Mouse (Mus musculus) C2C12 (cell line): ENCODE data around the gene Vps35l. TPM values are rescaled to one million over a fixed set of nuclear protein-coding genes. Genes with fewer than 3 reads are reported as not detected.

Experiments
- H3K27me3 ChIP-seq: one replicate; pipeline ENCODE4 v1.6.1; 2011; ENCODE audit not compliant: control insufficient read depth, insufficient read depth, insufficient read length
- H3K36me3 ChIP-seq: one replicate; pipeline ENCODE4 v1.6.1; 2011; ENCODE audit not compliant: control insufficient read depth, insufficient read depth
- H3K4me3 ChIP-seq: one replicate; pipeline ENCODE4 v1.5.1; 2011; ENCODE audit warnings: mild to moderate bottlenecking, control low read depth; ENCODE audit not compliant: poor library complexity, insufficient read depth, severe bottlenecking
- H3K79me2 ChIP-seq: one replicate; pipeline ENCODE4 v1.6.1; 2011; ENCODE audit not compliant: control insufficient read depth, insufficient read depth
- H3K79me3 ChIP-seq: one replicate; pipeline ENCODE4 v1.6.1; 2011; ENCODE audit warnings: low read depth, control low read depth
- H3ac ChIP-seq: one replicate; pipeline ENCODE3; 2011; ENCODE audit warnings: low read depth; ENCODE audit not compliant: control insufficient read depth, insufficient read length
- CEBPB ChIP-seq: IDR thresholded peaks from one replicate; pipeline ENCODE4 v1.6.1; 2011; ENCODE audit warnings: low read depth, mild to moderate bottlenecking, control low read depth, moderate library complexity
- CTCF ChIP-seq: IDR thresholded peaks from one replicate; pipeline ENCODE4 v1.5.1; 2011; ENCODE audit not compliant: control insufficient read depth, insufficient read depth, insufficient read length
- FOSL1 ChIP-seq: IDR thresholded peaks from one replicate; pipeline ENCODE4 v1.8.0; 2011; ENCODE audit warnings: mild to moderate bottlenecking, low read length; ENCODE audit not compliant: poor library complexity, insufficient read depth, severe bottlenecking
- MAX ChIP-seq: IDR thresholded peaks from one replicate; pipeline ENCODE4 v1.6.1; 2011; ENCODE audit warnings: mild to moderate bottlenecking, control low read depth
- MYOD1 ChIP-seq: IDR thresholded peaks from one replicate; pipeline ENCODE4 v1.6.1; 2011; ENCODE audit warnings: low read depth; ENCODE audit not compliant: control insufficient read depth, insufficient read length
- MYOG ChIP-seq: IDR thresholded peaks from one replicate; pipeline ENCODE4 v1.6.1; 2011; ENCODE audit not compliant: control insufficient read depth, insufficient read length; ENCODE audit errors: extremely low read depth
- USF1 ChIP-seq: IDR thresholded peaks from one replicate; pipeline ENCODE4 v1.6.1; 2011; ENCODE audit warnings: low read depth, mild to moderate bottlenecking, control low read depth, moderate library complexity
- polyA plus RNA-seq: library from polyadenylated mRNA; unstranded; fragments of >200 nt; fragmentation: generic; extraction: Trizol; gene quantifications from one replicate; pipeline ENCODE4 v1.2.1, GENCODE M21; 2012; ENCODE audit warnings: missing spikeins

Vps35l gene
- polyA plus RNA-seq, 1 experiment = 39.6 TPM

DNA sequence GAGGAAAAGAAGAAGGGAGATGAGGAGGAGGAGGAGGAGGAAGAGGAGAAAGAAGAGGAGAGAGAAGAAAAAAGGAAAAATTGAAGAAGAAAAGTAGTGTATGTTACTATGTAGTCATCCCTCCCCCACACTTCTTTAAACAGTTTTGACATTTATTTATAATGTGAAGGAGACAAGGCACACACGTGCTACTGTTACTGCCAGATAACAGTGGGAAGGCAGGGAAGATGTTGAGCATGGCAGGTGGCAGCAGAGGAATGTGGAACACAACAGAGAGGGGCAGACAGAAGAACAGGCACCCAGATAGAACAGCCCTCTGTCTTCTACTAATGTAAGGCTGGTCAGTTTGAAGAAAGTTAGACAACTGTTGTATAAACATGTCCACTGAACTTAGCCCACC, 29.6 kb downstream of the Vps35l start:
- H3K4me3 ChIP-seq = no peak overlapping the region
- no peaks in the 10 kb centered on the region for H3K79me2 ChIP-seq
- no peaks in the 10 kb centered on the region for H3K27me3 ChIP-seq
- H3ac ChIP-seq = no peak overlapping the region
- H3K79me3 ChIP-seq = no peaks in the 10 kb centered on the region
- H3K36me3 ChIP-seq = no peaks in the 10 kb centered on the region
- TF ChIP-seq CEBPB = no peak
- TF ChIP-seq CTCF = no peak
- no peak for TF ChIP-seq FOSL1
- TF ChIP-seq MYOD1 = no peak
- no peak for TF ChIP-seq MAX
- TF ChIP-seq MYOG = no peak
- no peak for TF ChIP-seq USF1

DNA sequence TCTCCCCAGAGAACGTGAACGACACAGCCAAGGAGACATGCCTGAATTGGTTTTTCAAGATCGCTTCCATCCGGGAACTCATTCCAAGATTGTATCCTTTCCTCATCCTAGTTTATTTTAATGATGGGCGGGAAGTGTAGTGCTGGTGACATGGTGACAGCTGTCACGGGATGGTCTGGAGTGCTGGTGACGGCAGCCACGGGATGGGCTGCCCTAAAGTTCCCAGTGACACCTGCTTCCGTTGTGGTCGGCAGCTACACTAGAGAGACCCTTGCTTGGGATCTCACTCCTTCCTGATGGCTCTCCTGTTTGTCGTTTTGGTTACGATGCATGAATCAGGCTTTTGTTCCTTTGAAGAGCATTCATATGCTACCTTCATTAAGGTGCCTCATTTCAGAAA, 33.0 kb downstream of the Vps35l start:
- Histone ChIP-seq H3K79me2 (no peaks in the 10 kb centered on the region), H3K27me3 (no peaks in the 10 kb centered on the region), H3ac (no peak overlapping the region), H3K36me3 (no peaks in the 10 kb centered on the region), H3K4me3 (no peak overlapping the region), H3K79me3 (no peaks in the 10 kb centered on the region)
- no peak for TF ChIP-seq MYOG
- TF ChIP-seq MYOD1 = no peak
- TF ChIP-seq FOSL1 = no peak
- no peak for TF ChIP-seq MAX
- TF ChIP-seq CTCF = no peak
- TF ChIP-seq CEBPB = no peak
- TF ChIP-seq USF1 = no peak

DNA sequence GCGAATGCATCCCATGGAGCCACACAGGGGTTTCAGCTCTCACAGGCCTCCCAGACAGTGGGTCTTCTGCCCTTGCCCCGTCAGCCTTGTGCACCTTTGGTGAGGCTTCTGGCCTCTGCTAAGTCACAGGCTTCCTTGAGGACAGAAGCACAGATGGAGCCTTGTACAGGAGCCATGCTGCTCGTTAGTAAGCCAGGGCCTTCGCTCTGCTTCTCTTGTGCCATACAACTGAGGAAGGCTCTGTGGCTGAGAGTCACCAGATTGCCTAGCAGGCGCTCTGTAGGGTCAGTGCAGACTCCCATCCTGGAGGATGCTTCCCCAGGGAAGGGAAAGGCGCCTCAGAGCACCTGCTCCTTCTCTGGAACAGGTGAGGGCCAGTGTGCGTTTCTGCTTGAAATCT, 36.0 kb downstream of the Vps35l start:
- Histone ChIP-seq H3K36me3 (no peaks in the 10 kb centered on the region), H3K27me3 (no peaks in the 10 kb centered on the region), H3ac (no peak overlapping the region), H3K79me3 (no peaks in the 10 kb centered on the region), H3K4me3 (no peak overlapping the region), H3K79me2 (no peaks in the 10 kb centered on the region)
- TF ChIP-seq MYOD1 (no peak), MYOG (no peak)

DNA sequence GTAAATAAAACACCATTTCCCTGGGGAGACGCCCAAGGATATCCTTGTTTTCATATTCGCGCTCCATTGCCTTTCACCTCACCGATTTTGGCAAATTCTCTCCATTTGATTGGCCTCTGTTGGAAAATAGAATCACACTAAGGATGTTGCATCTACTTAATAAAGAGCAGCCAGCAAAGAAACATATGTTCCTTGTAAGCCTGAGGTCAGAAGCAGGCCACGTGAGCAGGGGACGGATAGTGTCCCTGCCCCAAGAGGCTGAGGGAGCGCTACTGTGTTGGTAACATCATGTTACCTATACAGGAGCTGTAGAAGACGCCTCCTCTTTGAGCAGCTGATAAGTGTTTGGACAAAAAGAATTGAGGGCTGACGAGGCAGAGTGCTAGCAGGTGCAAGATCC, 36.5 kb downstream of the Vps35l start:
- H3K4me3 ChIP-seq = no peak overlapping the region

DNA sequence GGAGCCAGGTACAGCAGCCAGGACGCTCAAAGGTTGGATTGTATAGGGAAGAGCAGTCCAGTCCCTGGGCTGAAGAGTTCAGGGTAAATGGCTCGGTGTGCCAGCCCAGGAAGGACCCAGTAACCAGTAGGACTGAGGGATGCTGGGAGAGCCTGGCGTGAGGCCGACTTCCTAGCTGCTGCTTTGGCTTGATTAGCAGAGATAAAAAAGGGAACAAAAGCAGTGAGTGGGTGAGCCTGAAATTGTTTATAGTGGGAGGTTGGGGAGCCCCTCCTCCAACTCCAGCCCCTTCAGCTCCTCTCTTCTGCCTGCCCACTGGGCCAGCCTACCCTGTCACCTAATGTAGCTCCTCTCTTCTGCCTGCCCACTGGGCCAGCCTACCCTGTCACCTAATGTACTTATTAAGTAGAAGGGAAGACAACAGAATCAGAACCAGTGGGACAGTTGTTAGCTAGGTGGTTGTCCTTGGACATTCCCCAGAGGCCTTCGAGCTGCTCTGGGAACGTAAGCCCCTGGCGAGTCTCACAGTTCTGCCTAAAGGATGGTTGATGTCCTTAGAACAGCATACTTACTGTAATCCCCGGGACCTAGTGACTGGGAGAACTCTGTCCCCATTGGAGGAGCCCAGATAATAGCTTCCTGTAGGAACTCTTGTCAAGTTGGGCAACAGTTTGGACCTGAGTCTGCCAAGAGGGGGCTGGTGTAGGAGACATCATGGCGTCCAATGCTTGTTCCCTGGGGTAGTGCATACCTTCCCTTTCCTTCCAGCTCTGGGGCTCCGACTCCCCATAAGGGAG, 37.8 kb downstream of the Vps35l start:
- no peak for TF ChIP-seq CTCF
- TF ChIP-seq CEBPB = no peak
- no peaks in the 10 kb centered on the region for H3K36me3 ChIP-seq

More for the DNA sequence above, 36.5 kb downstream of the Vps35l start:
- Histone ChIP-seq H3K36me3 (no peaks in the 10 kb centered on the region), H3K79me2 (no peaks in the 10 kb centered on the region), H3K27me3 (no peaks in the 10 kb centered on the region), H3ac (no peak overlapping the region), H3K79me3 (no peaks in the 10 kb centered on the region)
- TF ChIP-seq CEBPB (no peak), MYOD1 (no peak), FOSL1 (no peak), CTCF (no peak), USF1 (no peak), MAX (no peak), MYOG (no peak)

DNA sequence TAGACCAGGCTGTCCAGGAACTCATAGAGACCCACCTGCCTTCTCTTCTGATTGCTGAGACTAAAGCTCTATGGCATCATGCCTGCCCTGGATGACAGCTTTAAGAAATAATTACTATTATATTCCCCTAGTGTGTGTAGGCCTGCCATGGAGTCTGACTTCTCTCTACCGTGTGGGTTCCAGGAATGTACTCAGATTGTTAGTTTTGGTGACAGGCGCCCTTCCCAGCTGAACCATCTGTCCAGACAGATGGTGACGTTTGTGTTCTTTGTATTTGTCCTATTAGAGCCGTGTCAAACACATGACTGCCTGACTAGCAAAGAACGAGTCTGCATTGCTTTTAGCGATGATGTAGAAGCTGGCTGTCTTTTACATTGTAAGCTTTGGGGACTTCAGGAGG, 38.5 kb downstream of the Vps35l start:
- no peaks in the 10 kb centered on the region for H3K79me3 ChIP-seq
- H3K36me3 ChIP-seq = no peaks in the 10 kb centered on the region
- no peak overlapping the region for H3K4me3 ChIP-seq
- no peak for TF ChIP-seq MYOD1
- no peak for TF ChIP-seq CTCF
- TF ChIP-seq FOSL1 = no peak
- no peak for TF ChIP-seq MAX
- TF ChIP-seq USF1 = no peak
- no peak for TF ChIP-seq MYOG
- TF ChIP-seq CEBPB = no peak
- H3K79me2 ChIP-seq = no peaks in the 10 kb centered on the region
- H3ac ChIP-seq = no peak overlapping the region
- no peaks in the 10 kb centered on the region for H3K27me3 ChIP-seq

More for the DNA sequence above, 37.8 kb downstream of the Vps35l start:
- H3ac ChIP-seq = no peak overlapping the region
- no peak overlapping the region for H3K4me3 ChIP-seq
- H3K27me3 ChIP-seq = no peaks in the 10 kb centered on the region
- H3K79me2 ChIP-seq = no peaks in the 10 kb centered on the region
- H3K79me3 ChIP-seq = no peaks in the 10 kb centered on the region
